Mouse (Mus musculus): Measurements from ENCODE around the gene Tmem132b.

DNA sequence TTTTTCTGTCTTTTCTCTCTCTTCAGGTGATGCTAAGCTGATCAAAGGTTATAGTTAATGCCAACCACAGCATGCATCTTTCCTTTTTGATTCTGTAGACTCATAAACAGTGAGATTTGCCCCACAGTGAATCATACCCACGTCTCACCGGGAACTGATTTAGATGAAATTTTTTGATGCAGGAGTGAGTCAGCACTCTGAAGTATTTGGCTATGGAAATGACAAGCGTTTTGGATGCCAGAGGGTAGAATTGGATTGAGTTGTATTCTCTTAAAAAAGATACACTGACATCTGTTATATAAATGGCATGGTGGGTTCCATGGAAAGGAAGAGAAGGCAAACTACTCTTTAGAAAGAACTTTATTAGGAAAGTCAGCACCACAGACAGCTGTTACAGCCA is 297.8 kb downstream of the Tmem132b start:
- TF ChIP-seq CTCF (IDR thresholded peaks at IDR 0.05; ENCODE audit: low read depth, low read length) (no peak), POLR2A (IDR thresholded peaks at IDR 0.05; ENCODE audit: borderline replicate concordance, low read depth, low read length) (no peak)

All from bone marrow macrophage, adult 2 months (primary cell).